Mouse (Mus musculus): Measurements from ENCODE around the gene Ulk4. TPM values are rescaled to one million over a fixed set of nuclear protein-coding genes. Genes with fewer than 3 reads are reported as not detected.

Gene Ulk4
- polyA plus RNA-seq, 1 experiment, result 7.8 TPM

DNA sequence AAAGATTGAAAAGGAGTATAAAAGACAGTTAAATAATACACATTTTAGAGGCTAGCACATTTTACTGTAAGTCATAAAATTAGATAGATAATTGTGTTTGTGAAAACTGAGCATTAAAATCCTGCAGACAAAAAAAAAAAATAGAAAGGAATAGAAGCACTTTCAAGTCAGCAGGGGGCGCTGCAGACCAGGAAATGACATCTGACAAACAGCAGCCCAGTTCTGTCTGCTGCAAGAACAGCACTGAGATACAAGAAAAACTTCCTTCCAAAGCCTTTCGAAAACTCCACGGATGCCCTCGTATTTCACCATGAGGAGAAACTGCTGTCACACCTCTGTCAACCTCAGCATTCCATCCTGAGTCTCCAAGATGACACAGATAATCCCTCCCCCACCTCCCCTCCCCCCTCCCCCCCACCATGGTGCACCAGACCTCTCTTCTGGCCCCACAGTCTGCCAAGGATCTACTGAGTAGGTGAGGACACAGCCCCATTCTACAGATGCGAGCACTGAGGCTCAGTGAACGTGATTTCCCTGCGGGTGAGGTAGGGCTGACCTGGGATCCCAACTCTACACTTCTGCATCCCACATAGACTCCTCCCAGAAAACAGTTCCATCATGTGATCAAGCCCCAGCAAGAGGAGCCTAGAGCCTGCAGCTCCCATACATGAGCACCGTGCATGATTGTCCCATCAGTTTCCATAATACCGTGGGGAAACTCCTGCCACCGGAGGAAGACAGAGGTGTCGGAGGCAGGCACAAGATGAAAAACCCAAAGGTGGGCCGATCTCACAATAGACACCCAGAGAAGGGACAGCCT, 28.8 kb downstream of the Ulk4 start:
- peak; percentile 81 for TF ChIP-seq CTCF (IDR thresholded peaks at IDR 0.05; ENCODE audit: borderline replicate concordance, extremely low read depth, insufficient read depth, insufficient read length)
- TF ChIP-seq POLR2A (IDR thresholded peaks at IDR 0.05; ENCODE audit: borderline replicate concordance, extremely low read depth, insufficient read depth, insufficient read length, poor library complexity, severe bottlenecking), result no peak
- DNase-seq (ENCODE audit: low read depth), result peak; percentile 95

- no peak for DNase-seq (ENCODE audit: low read depth)
- TF ChIP-seq POLR2A (IDR thresholded peaks at IDR 0.05; ENCODE audit: borderline replicate concordance, extremely low read depth, insufficient read depth, insufficient read length, poor library complexity, severe bottlenecking) (no peak), CTCF (IDR thresholded peaks at IDR 0.05; ENCODE audit: borderline replicate concordance, extremely low read depth, insufficient read depth, insufficient read length) (no peak)
These were observed 29.9 kb downstream of the Ulk4 start for GRCm38 (mm10) chr9:121247047-121247446.

DNA sequence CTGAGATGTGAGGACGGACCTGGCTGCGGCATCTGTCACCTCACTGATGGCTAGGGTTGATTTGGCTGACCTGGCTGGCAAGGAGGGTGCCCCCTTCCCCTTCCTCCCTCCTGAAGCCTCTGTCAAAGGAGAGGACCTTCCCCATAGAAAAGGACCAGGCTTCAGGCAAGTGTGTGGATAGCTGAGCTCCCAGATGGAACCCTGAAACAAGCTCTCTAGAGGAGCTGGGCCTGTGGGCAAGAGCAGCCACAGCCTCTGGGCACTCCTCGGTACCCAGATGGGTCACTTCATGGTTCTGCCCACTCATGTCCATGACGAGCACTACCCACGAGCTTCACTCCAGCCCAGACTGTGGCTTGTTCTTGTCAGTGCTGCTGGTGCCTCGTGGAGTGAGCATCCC, 34.7 kb downstream of the Ulk4 start:
- TF ChIP-seq CTCF (IDR thresholded peaks at IDR 0.05; ENCODE audit: borderline replicate concordance, extremely low read depth, insufficient read depth, insufficient read length), result no peak
- no peak for TF ChIP-seq POLR2A (IDR thresholded peaks at IDR 0.05; ENCODE audit: borderline replicate concordance, extremely low read depth, insufficient read depth, insufficient read length, poor library complexity, severe bottlenecking)
- DNase-seq (ENCODE audit: low read depth), result no peak

DNA sequence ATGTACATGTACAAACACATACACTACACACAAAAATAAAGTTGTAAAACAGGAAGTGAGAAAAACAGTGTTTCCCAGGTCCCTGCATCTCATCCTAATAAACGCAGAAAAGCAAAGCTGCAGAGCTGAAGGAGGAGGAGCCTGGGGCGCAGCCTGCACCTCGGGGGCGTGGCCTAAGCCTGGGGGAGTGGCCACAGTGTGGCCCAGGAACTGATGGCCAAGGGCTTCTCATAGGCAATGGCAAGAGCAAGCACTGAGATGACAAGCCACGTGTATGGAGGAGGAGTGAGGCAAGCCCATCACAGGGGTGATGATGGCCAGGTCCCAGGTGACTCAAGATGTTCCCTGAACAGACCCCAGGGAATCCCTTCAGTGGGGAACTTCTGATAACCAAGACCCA, 35.2 kb downstream of the Ulk4 start:
- no peak for DNase-seq (ENCODE audit: low read depth)

GRCm38 (mm10) chr9:121241366-121241765, 35.6 kb downstream of the Ulk4 start:
- no peak for TF ChIP-seq POLR2A (IDR thresholded peaks at IDR 0.05; ENCODE audit: borderline replicate concordance, extremely low read depth, insufficient read depth, insufficient read length, poor library complexity, severe bottlenecking)
- TF ChIP-seq CTCF (IDR thresholded peaks at IDR 0.05; ENCODE audit: borderline replicate concordance, extremely low read depth, insufficient read depth, insufficient read length), result no peak
- no peak for DNase-seq (ENCODE audit: low read depth)

More for the DNA sequence above, 35.2 kb downstream of the Ulk4 start:
- TF ChIP-seq POLR2A (IDR thresholded peaks at IDR 0.05; ENCODE audit: borderline replicate concordance, extremely low read depth, insufficient read depth, insufficient read length, poor library complexity, severe bottlenecking), result no peak
- no peak for TF ChIP-seq CTCF (IDR thresholded peaks at IDR 0.05; ENCODE audit: borderline replicate concordance, extremely low read depth, insufficient read depth, insufficient read length)

GRCm38 (mm10) chr9:121240242-121240641, 36.8 kb downstream of the Ulk4 start:
- TF ChIP-seq CTCF (IDR thresholded peaks at IDR 0.05; ENCODE audit: borderline replicate concordance, extremely low read depth, insufficient read depth, insufficient read length), result peak; percentile 65; the same call in 1 of the 2 replicates
- DNase-seq (ENCODE audit: low read depth), result peak; percentile 92

- TF ChIP-seq CTCF (IDR thresholded peaks at IDR 0.05; ENCODE audit: borderline replicate concordance, extremely low read depth, insufficient read depth, insufficient read length) (no peak), POLR2A (IDR thresholded peaks at IDR 0.05; ENCODE audit: borderline replicate concordance, extremely low read depth, insufficient read depth, insufficient read length, poor library complexity, severe bottlenecking) (no peak)
- no peak for DNase-seq (ENCODE audit: low read depth)
These were observed 37.4 kb downstream of the Ulk4 start for GRCm38 (mm10) chr9:121239571-121239970.

- TF ChIP-seq POLR2A (IDR thresholded peaks at IDR 0.05; ENCODE audit: borderline replicate concordance, extremely low read depth, insufficient read depth, insufficient read length, poor library complexity, severe bottlenecking) (no peak), CTCF (IDR thresholded peaks at IDR 0.05; ENCODE audit: borderline replicate concordance, extremely low read depth, insufficient read depth, insufficient read length) (no peak)
These were observed 58.4 kb downstream of the Ulk4 start for GRCm38 (mm10) chr9:121218636-121219035.

GRCm38 (mm10) chr9:121218230-121218629, 58.8 kb downstream of the Ulk4 start:
- no peak for DNase-seq (ENCODE audit: low read depth)
- no peak for TF ChIP-seq POLR2A (IDR thresholded peaks at IDR 0.05; ENCODE audit: borderline replicate concordance, extremely low read depth, insufficient read depth, insufficient read length, poor library complexity, severe bottlenecking)
- TF ChIP-seq CTCF (IDR thresholded peaks at IDR 0.05; ENCODE audit: borderline replicate concordance, extremely low read depth, insufficient read depth, insufficient read length), result no peak

More at GRCm38 (mm10) chr9:121218636-121219035, 58.4 kb downstream of the Ulk4 start:
- no peak for DNase-seq (ENCODE audit: low read depth)

GRCm38 (mm10) chr9:121217742-121218141, 59.3 kb downstream of the Ulk4 start:
- DNase-seq (ENCODE audit: low read depth), result no peak
- TF ChIP-seq CTCF (IDR thresholded peaks at IDR 0.05; ENCODE audit: borderline replicate concordance, extremely low read depth, insufficient read depth, insufficient read length) (no peak), POLR2A (IDR thresholded peaks at IDR 0.05; ENCODE audit: borderline replicate concordance, extremely low read depth, insufficient read depth, insufficient read length, poor library complexity, severe bottlenecking) (no peak)

GRCm38 (mm10) chr9:121216536-121217320, 60.3 kb downstream of the Ulk4 start:
- no peak for DNase-seq (ENCODE audit: low read depth)
- TF ChIP-seq CTCF (IDR thresholded peaks at IDR 0.05; ENCODE audit: borderline replicate concordance, extremely low read depth, insufficient read depth, insufficient read length), result no peak
- no peak for TF ChIP-seq POLR2A (IDR thresholded peaks at IDR 0.05; ENCODE audit: borderline replicate concordance, extremely low read depth, insufficient read depth, insufficient read length, poor library complexity, severe bottlenecking)
